Mouse (Mus musculus): ENCODE results near the gene Ube4a.

Gene Ube4a

GRCm38 (mm10) chr9:44888114-44888624 lies 77.2 kb downstream of the Ube4a start:
- H3K4me3 ChIP-seq (replicated peaks; ENCODE audit: low read length) = no peak overlapping the region
- H3K27me3 ChIP-seq (ENCODE audit: insufficient read depth, low read length) = peaks cover 16% of the 10 kb centered on the region
- H3K36me3 ChIP-seq (ENCODE audit: insufficient read depth, low read length) = no peaks in the 10 kb centered on the region
- peaks cover 17% of the 10 kb centered on the region for H3K4me1 ChIP-seq (replicated peaks; ENCODE audit: low read depth, low read length)
- TF ChIP-seq NANOG (IDR thresholded peaks at IDR 0.05; ENCODE audit: borderline replicate concordance, low read length) = no peak
- TF ChIP-seq POU5F1 (IDR thresholded peaks at IDR 0.05; ENCODE audit: borderline replicate concordance, low read length) = no peak
- no peak for TF ChIP-seq CTCF (conservative IDR thresholded peaks at IDR 0.05; ENCODE audit: low read length)
- no peaks in the 10 kb centered on the region for H3K9me3 ChIP-seq (ENCODE audit: low read length)

DNA sequence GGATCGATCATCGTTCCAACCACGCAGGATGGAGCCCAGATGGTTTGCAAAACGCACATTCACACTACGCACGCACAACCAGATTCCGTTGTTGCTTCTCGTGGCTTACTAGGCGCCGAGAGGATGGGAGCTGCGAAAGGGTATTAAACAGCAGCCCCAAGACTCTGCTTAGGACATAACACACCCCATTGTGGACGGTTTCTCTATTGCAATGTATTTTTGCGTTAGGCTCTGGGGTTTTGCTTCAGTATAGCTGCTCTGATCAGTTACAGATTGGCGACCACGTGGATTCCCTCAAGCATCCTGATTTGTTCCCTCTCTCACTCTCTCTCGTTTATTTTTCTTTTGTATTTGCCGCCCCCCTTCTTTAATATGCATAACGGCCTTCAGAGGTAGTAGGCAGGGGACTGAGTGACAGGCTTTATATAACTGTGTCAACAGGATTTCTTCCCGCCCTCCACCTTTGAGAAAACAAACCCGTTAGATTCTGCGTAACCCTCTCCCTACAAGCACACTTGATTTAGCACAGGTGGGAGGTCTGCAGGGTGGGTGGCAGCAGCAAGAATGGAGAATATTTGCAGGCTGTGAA lies 82.3 kb downstream of the Ube4a start:
- Histone ChIP-seq H3K9me3 (ENCODE audit: low read length) (no peaks in the 10 kb centered on the region), H3K4me3 (replicated peaks; ENCODE audit: low read length) (peak overlapping the region; percentile 98), H3K36me3 (ENCODE audit: insufficient read depth, low read length) (peaks cover 8% of the 10 kb centered on the region), H3K4me1 (replicated peaks; ENCODE audit: low read depth, low read length) (peaks cover 32% of the 10 kb centered on the region), H3K27me3 (ENCODE audit: insufficient read depth, low read length) (peaks cover 16% of the 10 kb centered on the region)
- no peak for TF ChIP-seq POU5F1 (IDR thresholded peaks at IDR 0.05; ENCODE audit: borderline replicate concordance, low read length)
- no peak for TF ChIP-seq NANOG (IDR thresholded peaks at IDR 0.05; ENCODE audit: borderline replicate concordance, low read length)
- no peak for TF ChIP-seq CTCF (conservative IDR thresholded peaks at IDR 0.05; ENCODE audit: low read length)

- no peak for TF ChIP-seq CTCF (conservative IDR thresholded peaks at IDR 0.05; ENCODE audit: low read length)
- TF ChIP-seq POU5F1 (IDR thresholded peaks at IDR 0.05; ENCODE audit: borderline replicate concordance, low read length) = no peak
- TF ChIP-seq NANOG (IDR thresholded peaks at IDR 0.05; ENCODE audit: borderline replicate concordance, low read length) = no peak
Measured at GRCm38 (mm10) chr9:44882436-44882980, 82.9 kb downstream of the Ube4a start.

DNA sequence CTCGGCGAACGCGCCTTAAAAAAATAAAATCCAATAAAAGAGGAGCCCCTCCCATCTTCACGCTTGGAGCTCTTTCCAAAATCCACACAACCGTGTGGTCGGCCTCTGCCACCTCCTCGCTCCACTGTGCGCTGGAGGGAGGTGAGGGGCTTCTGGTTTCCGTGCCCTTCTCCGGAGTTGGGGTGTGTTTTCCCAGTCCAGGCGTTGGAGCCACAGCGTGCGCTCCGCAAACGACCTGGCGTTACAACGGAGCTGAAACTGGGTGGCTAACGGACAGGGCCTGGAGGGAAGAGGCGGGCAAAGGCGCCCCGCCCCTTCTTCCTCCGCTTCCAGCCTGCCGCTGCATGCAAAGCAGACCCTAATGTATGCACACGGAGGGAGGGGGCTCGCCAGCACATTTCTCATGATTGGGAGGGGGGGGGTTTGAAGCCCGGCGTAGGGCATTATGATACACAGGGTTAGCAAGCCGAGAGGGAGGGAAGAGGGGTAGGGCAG lies 83.4 kb downstream of the Ube4a start:
- Histone ChIP-seq H3K36me3 (ENCODE audit: insufficient read depth, low read length) (peaks cover 19% of the 10 kb centered on the region), H3K9me3 (ENCODE audit: low read length) (no peaks in the 10 kb centered on the region), H3K27me3 (ENCODE audit: insufficient read depth, low read length) (peaks cover 16% of the 10 kb centered on the region), H3K4me1 (replicated peaks; ENCODE audit: low read depth, low read length) (peaks cover 43% of the 10 kb centered on the region), H3K4me3 (replicated peaks; ENCODE audit: low read length) (peak overlapping the region; percentile 98)
- no peak for TF ChIP-seq NANOG (IDR thresholded peaks at IDR 0.05; ENCODE audit: borderline replicate concordance, low read length)
- no peak for TF ChIP-seq CTCF (conservative IDR thresholded peaks at IDR 0.05; ENCODE audit: low read length)
- TF ChIP-seq POU5F1 (IDR thresholded peaks at IDR 0.05; ENCODE audit: borderline replicate concordance, low read length) = no peak

More at GRCm38 (mm10) chr9:44882436-44882980, 82.9 kb downstream of the Ube4a start:
- H3K4me3 ChIP-seq (replicated peaks; ENCODE audit: low read length) = peak overlapping the region; percentile 98
- peaks cover 37% of the 10 kb centered on the region for H3K4me1 ChIP-seq (replicated peaks; ENCODE audit: low read depth, low read length)
- no peaks in the 10 kb centered on the region for H3K9me3 ChIP-seq (ENCODE audit: low read length)
- H3K36me3 ChIP-seq (ENCODE audit: insufficient read depth, low read length) = peaks cover 13% of the 10 kb centered on the region
- peaks cover 16% of the 10 kb centered on the region for H3K27me3 ChIP-seq (ENCODE audit: insufficient read depth, low read length)

GRCm38 (mm10) chr9:44881221-44881871 lies 84.1 kb downstream of the Ube4a start, which contains the start of gene Kmt2a:
Kmt2a (minus strand) TSS chr9:44881296.
- peak within 1 kb of the TSS; percentile 98 for H3K4me3 ChIP-seq (replicated peaks; ENCODE audit: low read length)
- H3K9me3 ChIP-seq (ENCODE audit: low read length) = no peaks in the 10 kb centered on the region
- peaks cover 16% of the 10 kb centered on the region for H3K27me3 ChIP-seq (ENCODE audit: insufficient read depth, low read length)
- TF ChIP-seq POU5F1 (IDR thresholded peaks at IDR 0.05; ENCODE audit: borderline replicate concordance, low read length) = no peak
- no peak for TF ChIP-seq NANOG (IDR thresholded peaks at IDR 0.05; ENCODE audit: borderline replicate concordance, low read length)
- no peak for TF ChIP-seq CTCF (conservative IDR thresholded peaks at IDR 0.05; ENCODE audit: low read length)
- H3K4me1 ChIP-seq (replicated peaks; ENCODE audit: low read depth, low read length) = peaks cover 48% of the 10 kb centered on the region
- peaks cover 22% of the 10 kb centered on the region for H3K36me3 ChIP-seq (ENCODE audit: insufficient read depth, low read length)

DNA sequence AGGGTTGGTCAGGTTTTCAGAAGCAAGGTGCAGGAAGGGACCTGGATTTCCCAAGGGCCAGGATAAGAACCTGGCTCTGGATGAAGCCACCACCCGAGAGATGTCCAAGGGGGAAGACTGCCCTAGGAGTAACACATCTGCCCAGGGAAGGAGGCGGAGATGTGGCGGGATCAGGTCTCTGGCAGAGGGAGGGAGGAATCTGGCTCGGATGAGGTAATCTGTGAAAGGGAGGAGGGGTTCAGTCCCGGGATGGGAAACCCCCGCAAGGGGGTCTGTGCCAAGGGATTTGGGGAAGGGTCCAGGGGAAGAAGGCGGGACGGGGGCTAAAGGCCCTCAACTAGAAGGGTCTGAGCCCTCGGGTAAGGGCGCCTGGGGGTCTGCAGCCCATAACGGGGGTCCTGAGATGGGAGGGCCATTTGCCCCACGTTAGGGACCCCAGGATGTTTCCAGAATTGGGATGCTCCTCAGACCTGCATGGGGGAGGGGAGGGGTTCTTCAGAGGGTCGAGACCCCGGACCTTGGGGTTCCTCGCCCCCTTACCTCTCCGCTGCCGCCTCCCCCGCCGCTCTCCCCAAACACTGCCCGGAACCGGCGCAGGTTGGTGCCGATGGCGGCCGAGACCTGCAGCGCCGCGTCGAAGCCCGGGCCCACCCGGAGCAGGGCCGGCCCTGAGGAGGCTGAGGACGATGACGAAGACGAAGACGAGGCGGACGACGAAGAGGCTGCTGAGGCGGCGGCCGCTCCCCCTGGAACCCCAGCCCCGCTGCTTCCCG lies 84.9 kb downstream of the Ube4a start:
- peak overlapping the region; percentile 98 for H3K4me3 ChIP-seq (replicated peaks; ENCODE audit: low read length)
- H3K9me3 ChIP-seq (ENCODE audit: low read length) = no peaks in the 10 kb centered on the region
- peaks cover 56% of the 10 kb centered on the region for H3K4me1 ChIP-seq (replicated peaks; ENCODE audit: low read depth, low read length)
- peaks cover 27% of the 10 kb centered on the region for H3K36me3 ChIP-seq (ENCODE audit: insufficient read depth, low read length)
- TF ChIP-seq NANOG (IDR thresholded peaks at IDR 0.05; ENCODE audit: borderline replicate concordance, low read length) (no peak), POU5F1 (IDR thresholded peaks at IDR 0.05; ENCODE audit: borderline replicate concordance, low read length) (no peak), CTCF (conservative IDR thresholded peaks at IDR 0.05; ENCODE audit: low read length) (no peak)
- peaks cover 12% of the 10 kb centered on the region for H3K27me3 ChIP-seq (ENCODE audit: insufficient read depth, low read length)

GRCm38 (mm10) chr9:44879694-44880271 lies 85.6 kb downstream of the Ube4a start:
- TF ChIP-seq NANOG (IDR thresholded peaks at IDR 0.05; ENCODE audit: borderline replicate concordance, low read length) (no peak), CTCF (conservative IDR thresholded peaks at IDR 0.05; ENCODE audit: low read length) (no peak), POU5F1 (IDR thresholded peaks at IDR 0.05; ENCODE audit: borderline replicate concordance, low read length) (no peak)

More at GRCm38 (mm10) chr9:44879694-44880271, 85.6 kb downstream of the Ube4a start:
- H3K9me3 ChIP-seq (ENCODE audit: low read length) = no peaks in the 10 kb centered on the region
- H3K27me3 ChIP-seq (ENCODE audit: insufficient read depth, low read length) = peaks cover 7% of the 10 kb centered on the region
- H3K4me1 ChIP-seq (replicated peaks; ENCODE audit: low read depth, low read length) = peaks cover 59% of the 10 kb centered on the region
- peak overlapping the region; percentile 98 for H3K4me3 ChIP-seq (replicated peaks; ENCODE audit: low read length)
- H3K36me3 ChIP-seq (ENCODE audit: insufficient read depth, low read length) = peaks cover 27% of the 10 kb centered on the region

Data from E14TG2a.4 (cell line).